Mouse (Mus musculus) liver, embryonic 14.5 days (tissue): ENCODE data around the gene Tm9sf1. TPM values are rescaled to one million over a fixed set of nuclear protein-coding genes. Genes with fewer than 3 reads are reported as not detected.

Source experiments
- ATAC-seq: fragments of 200-750 bp; cut with Nextera tagmentation; 2 replicates; pipeline ENCODE4 v1.8.0; 2017; ENCODE audit warnings: moderate number of reproducible peaks, mild to moderate bottlenecking, moderate library complexity; ENCODE audit not compliant: insufficient read depth
- DNase-seq, 3 experiments: peaks; one replicate each; pipeline ENCODE4 v3.0.0-alpha.2; 2012 to 2013; ENCODE audit warnings: low read depth in 3 of 3, low spot score in 3 of 3
- H3K27ac ChIP-seq: fragments of 300-500 bp; sonication (generic); 2 replicates; pipeline ENCODE4 v1.5.1; 2014; ENCODE audit warnings: moderate library complexity, mild to moderate bottlenecking, control low read depth, inconsistent platforms
- H3K27me3 ChIP-seq: fragments of 300-500 bp; sonication (generic); 2 replicates; pipeline ENCODE4 v1.6.1; 2014; ENCODE audit warnings: mild to moderate bottlenecking, low read length, moderate library complexity; ENCODE audit not compliant: control insufficient read depth, insufficient read depth
- H3K36me3 ChIP-seq: fragments of 300-500 bp; sonication (generic); replicated peaks from 2 replicates; pipeline ENCODE4 v1.6.1; 2014; ENCODE audit warnings: low read depth; ENCODE audit not compliant: control insufficient read depth, insufficient read depth
- H3K4me1 ChIP-seq, 2 experiments: fragments of 200-500 bp in 1 of 2; fragments of 300-500 bp in 1 of 2; sonication (generic) in 1 of 2; replicated peaks; 2 replicates each; pipeline ENCODE4 v1.6.1; 2012 to 2014; ENCODE audit warnings: antibody characterized with exemption in 1 of 2, inconsistent platforms in 1 of 2, low read length in 1 of 2; ENCODE audit not compliant: control insufficient read depth in 2 of 2, insufficient read depth in 2 of 2
- H3K4me2 ChIP-seq: fragments of 300-500 bp; sonication (generic); 2 replicates; pipeline ENCODE4 v1.6.1; 2014; ENCODE audit warnings: low read depth, mild to moderate bottlenecking, control low read depth, moderate library complexity
- H3K4me3 ChIP-seq, 2 experiments: fragments of 200-500 bp in 1 of 2; fragments of 300-500 bp in 1 of 2; sonication (generic) in 1 of 2; 2 replicates each; pipeline ENCODE4 v1.5.1; 2012 to 2014; ENCODE audit warnings: low read depth in 2 of 2, low read length in 2 of 2, mild to moderate bottlenecking in 2 of 2, control low read depth in 1 of 2, inconsistent platforms in 1 of 2, moderate library complexity in 1 of 2; ENCODE audit not compliant: insufficient read depth in 1 of 2
- H3K9ac ChIP-seq: fragments of 300-500 bp; sonication (generic); replicated peaks from 2 replicates; pipeline ENCODE4 v1.6.1; 2014; ENCODE audit warnings: mild to moderate bottlenecking, control low read depth, moderate library complexity
- H3K9me3 ChIP-seq: fragments of 300-500 bp; sonication (generic); 2 replicates; pipeline ENCODE4 v1.6.1; 2016; ENCODE audit warnings: low read length, mixed read lengths; ENCODE audit not compliant: control insufficient read depth
- CTCF ChIP-seq: IDR thresholded peaks from 2 replicates; pipeline ENCODE4 v1.5.1; 2016; ENCODE audit warnings: antibody characterized with exemption, low read depth, control low read depth
- EP300 ChIP-seq: IDR thresholded peaks from 2 replicates; pipeline ENCODE4 v1.6.1; 2016; ENCODE audit warnings: antibody characterized with exemption, low read depth
- WGBS: fragments of 180-500 bp; shearing (Covaris S2); extraction: QIAGEN DNeasy Blood & Tissue Kit; methylation state at CpG from one replicate; pipeline ENCODE4 v1.1.7; 2014; ENCODE audit not compliant: insufficient replicate concordance; 5-methylcytosine and 5-hydroxymethylcytosine counted together
- polyA plus RNA-seq, 2 experiments: library from polyadenylated mRNA; depleted of rRNA in 1 of 2; stranded (reverse) in 1 of 2; unstranded in 1 of 2; fragments of >200 nt; fragmentation: Nextera tagmentation in 1 of 2; extraction: Ambion mirVana in 1 of 2; gene quantifications; 2 replicates each; pipeline versions ENCODE4 v1.2.1 to v1.2.3; 2012 to 2014

Gene Tm9sf1
- polyA plus RNA-seq, 2 experiments, result 26.4 to 42.8 TPM

GRCm38 (mm10) chr14:55677615-55678014, 34.0 kb upstream of the Tm9sf1 start:
- Histone ChIP-seq H3K4me2 (no peak overlapping the region), H3K27me3 (no peaks in the 10 kb centered on the region), H3K36me3 (peaks cover 43% of the 10 kb centered on the region), H3K9ac (no peak overlapping the region), H3K4me1 (peaks cover 2 to 12% of the 10 kb centered on the region in 2 experiments; a peak in 3 of 4 replicates), H3K4me3 (no peak overlapping the region), H3K9me3 (no peaks in the 10 kb centered on the region), H3K27ac (no peak overlapping the region)
- no peak for DNase-seq
- no peak for ATAC-seq
- no peak for TF ChIP-seq CTCF
- no peak for TF ChIP-seq EP300
- WGBS, result 70% methylated on average over 4 of the region's 4 CpGs

GRCm38 (mm10) chr14:55672741-55673060, 29.1 kb upstream of the Tm9sf1 start:
- H3K9ac ChIP-seq, result peak overlapping the region; percentile 90

DNA sequence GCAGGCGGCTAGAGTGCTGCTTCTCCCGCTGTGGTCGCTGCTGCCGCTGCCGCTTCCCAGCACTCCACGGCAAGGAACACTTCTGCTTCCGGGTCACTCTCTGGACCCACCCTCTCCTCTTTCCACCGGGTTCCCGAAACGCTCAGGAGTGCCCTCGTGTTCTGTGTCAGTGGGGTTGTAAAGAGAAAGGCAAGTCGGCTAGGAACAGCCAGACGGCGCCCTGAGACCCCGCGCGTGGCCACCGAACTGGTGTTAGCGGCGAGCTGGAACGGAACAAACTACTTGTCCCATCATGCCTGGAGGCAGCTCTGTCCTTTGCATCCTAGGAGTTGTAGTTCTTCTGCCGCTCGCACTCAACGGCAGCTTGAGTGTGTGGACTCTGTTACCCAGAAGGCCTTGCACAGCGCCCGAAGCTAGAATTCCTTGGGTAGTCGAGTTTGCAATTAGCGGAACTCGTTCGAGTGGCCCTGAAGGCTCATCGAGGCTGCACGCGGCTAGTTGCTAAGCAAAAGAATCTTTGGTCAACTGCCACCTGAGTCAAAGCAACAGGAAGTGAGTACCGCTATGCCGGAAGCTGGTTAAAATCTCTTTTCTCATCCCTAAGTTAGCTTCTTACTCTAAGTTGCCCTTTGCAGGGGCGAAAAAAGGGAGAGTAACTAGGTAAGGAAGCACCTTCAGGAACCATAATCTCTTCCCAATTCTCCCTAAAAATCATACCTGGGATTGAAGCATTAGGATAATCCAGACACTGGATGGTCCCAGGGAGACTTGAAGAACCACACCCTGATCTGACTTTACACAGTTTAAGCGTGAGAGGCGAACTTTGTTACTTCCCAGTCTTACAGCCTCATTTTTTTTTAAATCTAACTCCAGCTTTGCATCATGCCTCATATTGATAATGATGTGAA, 28.5 kb upstream of the Tm9sf1 start, which contains the start of the genes Gmpr2 and Nedd8:
Gene Gmpr2, plus strand, starts transcription at position 109 of the 908 bp plus-strand sequence.
Gene Nedd8, minus strand, starts transcription at position 292 of the 908 bp plus-strand sequence.
- Histone ChIP-seq H3K4me1 (peaks cover 3 to 4% of the 10 kb centered on the region in 2 experiments; a peak in 2 of 4 replicates), H3K27ac (peak within 1 kb of the TSS; percentile 90), H3K27me3 (no peaks in the 10 kb centered on the region), H3K9ac (peak within 1 kb of the TSS; percentile 90), H3K9me3 (no peaks in the 10 kb centered on the region), H3K4me3 (peak within 1 kb of the TSS; percentile 90 to 99), H3K36me3 (peaks cover 20% of the 10 kb centered on the region), H3K4me2 (peak within 1 kb of the TSS; percentile 95)
- DNase-seq (peak; percentile 90 to 94 (median 92)), ATAC-seq (peak; percentile 98)
- WGBS, result under 1% methylated on average over 38 of the region's 38 CpGs
- TF ChIP-seq CTCF (no peak), EP300 (no peak)

More at GRCm38 (mm10) chr14:55672741-55673060, 29.1 kb upstream of the Tm9sf1 start:
- H3K27me3 ChIP-seq, result no peaks in the 10 kb centered on the region
- TF ChIP-seq EP300 (no peak), CTCF (no peak)
- peak overlapping the region; percentile 90 to 99 for H3K4me3 ChIP-seq
- H3K27ac ChIP-seq, result peak overlapping the region; percentile 90
- WGBS, result 56% methylated on average over 7 of the region's 7 CpGs
- peak overlapping the region; percentile 95 for H3K4me2 ChIP-seq
- H3K9me3 ChIP-seq, result no peaks in the 10 kb centered on the region
- peaks cover 3 to 4% of the 10 kb centered on the region in 2 experiments; a peak in 2 of 4 replicates for H3K4me1 ChIP-seq
- ATAC-seq, result no peak
- DNase-seq, result no peak
- peaks cover 22% of the 10 kb centered on the region for H3K36me3 ChIP-seq

- peak; percentile 17; the same call in 1 of the 2 replicates for ATAC-seq
Measured at GRCm38 (mm10) chr14:55671486-55671832, 27.9 kb upstream of the Tm9sf1 start.

DNA sequence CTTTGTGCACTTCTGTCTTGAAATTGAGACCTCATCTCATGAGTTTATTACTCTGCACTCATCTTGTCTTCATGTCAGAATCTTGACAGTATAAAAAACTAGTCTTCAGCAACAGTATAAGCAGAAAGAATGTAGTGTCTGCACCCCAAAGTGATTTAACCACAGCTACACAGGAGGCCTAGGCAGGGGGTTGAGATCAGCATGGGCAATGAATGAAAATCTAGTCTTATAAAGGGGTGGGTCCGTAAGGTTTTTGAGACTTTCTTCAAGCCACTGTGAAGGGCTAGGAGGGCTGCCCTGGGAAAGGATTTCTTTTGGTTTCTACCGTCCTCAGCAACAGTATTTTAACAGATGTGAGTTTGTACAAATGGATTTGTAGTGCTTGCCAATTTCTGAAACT, 17.0 kb upstream of the Tm9sf1 start:
- peak overlapping the region in 1 of 2 experiments; percentile 70; a peak in 3 of 4 replicates for H3K4me3 ChIP-seq
- WGBS, result 47% methylated on average over 2 of the region's 2 CpGs
- ATAC-seq, result no peak
- H3K9ac ChIP-seq, result peak overlapping the region; percentile 74; the same call in 1 of the 2 replicates
- no peaks in the 10 kb centered on the region for H3K9me3 ChIP-seq
- TF ChIP-seq CTCF, result no peak
- TF ChIP-seq EP300, result no peak
- no peak overlapping the region for H3K27ac ChIP-seq
- no peak for DNase-seq
- H3K4me1 ChIP-seq, result peaks cover 8 to 9% of the 10 kb centered on the region in 2 experiments; a peak in 3 of 4 replicates
- H3K4me2 ChIP-seq, result peak overlapping the region; percentile 69
- H3K36me3 ChIP-seq, result peaks cover 17% of the 10 kb centered on the region
- no peaks in the 10 kb centered on the region for H3K27me3 ChIP-seq

More at GRCm38 (mm10) chr14:55671486-55671832, 27.9 kb upstream of the Tm9sf1 start:
- no peak for DNase-seq
- TF ChIP-seq EP300 (no peak), CTCF (no peak)
- Histone ChIP-seq H3K4me3 (peak overlapping the region; percentile 90 to 99), H3K36me3 (peaks cover 16% of the 10 kb centered on the region), H3K4me2 (peak overlapping the region; percentile 95), H3K27ac (peak overlapping the region; percentile 90), H3K4me1 (peaks cover 3 to 4% of the 10 kb centered on the region in 2 experiments; a peak in 2 of 4 replicates), H3K9me3 (no peaks in the 10 kb centered on the region), H3K9ac (peak overlapping the region; percentile 90), H3K27me3 (no peaks in the 10 kb centered on the region)
- WGBS, result 0% methylated on average over 12 of the region's 12 CpGs
